Mouse (Mus musculus): ENCODE results near the gene Gpn2.

DNA sequence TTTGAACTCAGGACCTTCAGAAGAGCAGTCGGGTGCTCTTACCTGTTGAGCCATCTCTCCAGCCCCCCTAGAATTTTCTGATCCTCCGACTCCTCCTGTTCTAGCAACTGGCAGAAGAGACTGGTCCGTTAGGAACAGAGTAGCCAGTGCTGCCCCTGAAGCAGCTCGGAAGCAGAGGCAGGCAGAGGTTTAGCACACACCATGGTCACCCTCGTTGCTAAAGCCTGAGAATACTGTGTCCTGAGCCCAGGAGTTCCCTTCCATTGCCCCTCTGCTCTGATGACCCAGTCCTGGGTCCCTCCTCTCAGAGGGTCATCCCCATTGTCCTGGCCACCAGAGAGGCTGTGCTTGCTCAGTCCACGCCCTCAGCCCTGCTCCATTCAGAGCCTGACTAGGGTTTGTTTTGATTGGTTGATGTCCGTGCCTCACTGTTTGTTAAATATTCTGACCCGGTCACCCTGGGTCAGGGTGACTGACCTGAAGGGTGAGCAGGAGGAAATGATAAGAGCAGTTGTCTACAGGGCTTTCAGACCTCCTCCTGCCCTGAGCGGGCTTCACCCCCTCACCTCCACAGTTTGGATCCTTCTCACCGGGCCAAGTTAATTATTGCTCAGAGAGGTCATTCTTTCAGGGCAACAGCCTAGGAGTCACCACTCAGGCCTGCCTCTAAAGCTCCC lies 27.0 kb upstream of the Gpn2 start:
- TF ChIP-seq CTCF (IDR thresholded peaks at IDR 0.05; ENCODE audit: extremely low read depth, insufficient read depth, low read length) (no peak), POLR2A (IDR thresholded peaks at IDR 0.05; ENCODE audit: extremely low read depth, insufficient read depth, low read length) (no peak)

Measured in cortical plate, adult 2 months (tissue).